Mouse (Mus musculus) gastrocnemius, postnatal 4 days (tissue): ENCODE data around the gene Exog. TPM values are rescaled to one million over a fixed set of nuclear protein-coding genes. Genes with fewer than 3 reads are reported as not detected.

ENCODE experiments used
- DNase-seq, 2 experiments: peaks; one replicate each; pipeline ENCODE4 v3.0.0; 2021 to 2022; ENCODE audit warnings: low spot score in 2 of 2, mixed read lengths in 2 of 2
- long read RNA-seq, 2 experiments: library from polyadenylated mRNA; stranded (forward); transcript quantifications; one replicate each; pipeline ENCODE4 v2.0.0; 2021
- total RNA-seq, 2 experiments: library from RNA; stranded (reverse); gene quantifications; 2 replicates each; pipeline ENCODE4 v1.2.3; 2021

The Exog gene
- 1 to 10 TPM; 3.9 to 4.3 TPM for total RNA-seq
- long read RNA-seq, experiment 1, partial matches to known transcripts, result 0 of 8 reads
- long read RNA-seq, experiment 1, other reads (novel, unspliced or antisense), result 2 of 8 reads
- long read RNA-seq, experiment 2, transcript Exog-201 (6 exons, 3,832 nt), result major isoform, 5 of 13 reads
- long read RNA-seq, experiment 2, partial matches to known transcripts, result 0 of 13 reads
- long read RNA-seq, experiment 2, other reads (novel, unspliced or antisense), result 7 of 13 reads

- peak; percentile 99 for DNase-seq
Observed at GRCm38 (mm10) chr9:119444738-119445429, at the start of gene Exog. TSS of gene Exog (plus strand) at chr9:119444943.

- no peak for DNase-seq
Observed at GRCm38 (mm10) chr9:119401351-119401750, 43.4 kb upstream of the Exog start.

- peak; percentile 87 to 96 for DNase-seq
Observed at GRCm38 (mm10) chr9:119401801-119402214, 42.9 kb upstream of the Exog start, which contains the start of gene Acvr2b. TSS of gene Acvr2b (plus strand) at chr9:119402118.

- peak in 1 of 2 experiments; percentile 54 for DNase-seq
Observed at GRCm38 (mm10) chr9:119402253-119403235, 42.2 kb upstream of the Exog start.

GRCm38 (mm10) chr9:119403236-119403641, 41.5 kb upstream of the Exog start:
- peak in 1 of 2 experiments; percentile 38 for DNase-seq

- DNase-seq, result no peak
Observed at GRCm38 (mm10) chr9:119404090-119404489, 40.7 kb upstream of the Exog start.

- DNase-seq, result peak in 1 of 2 experiments; percentile 20
Observed at GRCm38 (mm10) chr9:119407884-119408283, 36.9 kb upstream of the Exog start.

GRCm38 (mm10) chr9:119408898-119409664, 35.7 kb upstream of the Exog start:
- DNase-seq, result peak in 1 of 2 experiments; percentile 21

GRCm38 (mm10) chr9:119409864-119410263, 34.9 kb upstream of the Exog start:
- no peak for DNase-seq

GRCm38 (mm10) chr9:119418025-119418424, 26.7 kb upstream of the Exog start:
- no peak for DNase-seq

- no peak for DNase-seq
Observed at GRCm38 (mm10) chr9:119419852-119420438, 24.8 kb upstream of the Exog start.

GRCm38 (mm10) chr9:119425217-119425975, 19.3 kb upstream of the Exog start:
- DNase-seq, result peak in 1 of 2 experiments; percentile 53

- no peak for DNase-seq
Observed at GRCm38 (mm10) chr9:119425976-119426415, 18.7 kb upstream of the Exog start.

- no peak for DNase-seq
Observed at GRCm38 (mm10) chr9:119426483-119426882, 18.3 kb upstream of the Exog start.

- peak in 1 of 2 experiments; percentile 83 for DNase-seq
Observed at GRCm38 (mm10) chr9:119430311-119430710, 14.4 kb upstream of the Exog start.

GRCm38 (mm10) chr9:119435855-119436254, 8.9 kb upstream of the Exog start:
- no peak for DNase-seq

- no peak for DNase-seq
Observed at GRCm38 (mm10) chr9:119438065-119438464, 6.7 kb upstream of the Exog start.

- no peak for DNase-seq
Observed at GRCm38 (mm10) chr9:119438498-119439000, 6.2 kb upstream of the Exog start.

- no peak for DNase-seq
Observed at GRCm38 (mm10) chr9:119445737-119446136, 994 bp downstream of the Exog start.
